Mouse (Mus musculus) liver, embryonic 15.5 days (tissue): ENCODE data around the gene Psma5. TPM values are rescaled to one million over a fixed set of nuclear protein-coding genes. Genes with fewer than 3 reads are reported as not detected.
A peak's percentile ranks its signal among the peaks of the same experiment; 100 is the strongest.
"Not testable (repeated sequence)": the region's sequence is repeated elsewhere in the genome, so short reads cannot be mapped to it uniquely, and the experiment has no call there.

Experiments used
- ATAC-seq: fragments of 200-750 bp; cut with Nextera tagmentation; 2 replicates; pipeline ENCODE4 v1.8.0; 2017; ENCODE audit warnings: moderate number of reproducible peaks, mild to moderate bottlenecking, moderate library complexity; ENCODE audit not compliant: insufficient read depth
- H3K27ac ChIP-seq: fragments of 300-500 bp; sonication (generic); replicated peaks from 2 replicates; pipeline ENCODE4 v1.5.1; 2015; ENCODE audit warnings: mild to moderate bottlenecking, inconsistent platforms
- H3K27me3 ChIP-seq: fragments of 300-500 bp; sonication (generic); 2 replicates; pipeline ENCODE4 v1.6.1; 2015; ENCODE audit warnings: mild to moderate bottlenecking, inconsistent platforms
- H3K36me3 ChIP-seq: fragments of 300-500 bp; sonication (generic); replicated peaks from 2 replicates; pipeline ENCODE4 v1.6.1; 2015; ENCODE audit warnings: moderate library complexity, mild to moderate bottlenecking, inconsistent platforms
- H3K4me1 ChIP-seq: fragments of 300-500 bp; sonication (generic); replicated peaks from 2 replicates; pipeline ENCODE4 v1.6.1; 2015; ENCODE audit warnings: inconsistent platforms
- H3K4me2 ChIP-seq: fragments of 300-500 bp; sonication (generic); 2 replicates; pipeline ENCODE4 v1.6.1; 2015; ENCODE audit warnings: moderate library complexity, mild to moderate bottlenecking, inconsistent platforms
- H3K4me3 ChIP-seq: fragments of 300-500 bp; sonication (generic); replicated peaks from 2 replicates; pipeline ENCODE4 v1.5.1; 2015; ENCODE audit warnings: mild to moderate bottlenecking, inconsistent platforms
- H3K9ac ChIP-seq: fragments of 300-500 bp; sonication (generic); 2 replicates; pipeline ENCODE4 v1.6.1; 2015; ENCODE audit warnings: moderate library complexity, mild to moderate bottlenecking, inconsistent platforms
- H3K9me3 ChIP-seq: fragments of 300-500 bp; sonication (generic); replicated peaks from 2 replicates; pipeline ENCODE4 v1.6.1; 2016; ENCODE audit warnings: inconsistent platforms
- WGBS: fragments of 180-500 bp; shearing (Covaris S2); methylation state at CpG from one replicate; pipeline ENCODE4 v1.1.7; 2015; ENCODE audit warnings: mixed read lengths; ENCODE audit not compliant: insufficient replicate concordance; 5-methylcytosine and 5-hydroxymethylcytosine counted together
- polyA plus RNA-seq: library from polyadenylated mRNA; unstranded; fragments of >200 nt; fragmentation: Nextera tagmentation; extraction: Ambion mirVana; gene quantifications from 2 replicates; pipeline ENCODE4 v1.2.1, GENCODE M21; 2015

The Psma5 gene
- polyA plus RNA-seq, 1 experiment from 2014 or later: 151 TPM

GRCm38 (mm10) chr3:108226558-108227350 is 30.0 kb upstream of the Psma5 start, which contains the start of gene Sypl2:
Gene Sypl2 (minus strand): TSS chr3:108226648.
- H3K4me1 ChIP-seq: peaks cover 13% of the 10 kb centered on the region
- 5% methylated on average over 43 of the region's 44 CpGs for WGBS
- peak within 1 kb of the TSS; percentile 42 for H3K4me3 ChIP-seq
- ATAC-seq: no peak
- H3K27me3 ChIP-seq: peaks cover 86% of the 10 kb centered on the region
- no peak within 1 kb of the TSS for H3K9ac ChIP-seq
- H3K27ac ChIP-seq: no peak within 1 kb of the TSS
- H3K4me2 ChIP-seq: peak within 1 kb of the TSS; percentile 67
- H3K9me3 ChIP-seq: no peaks in the 10 kb centered on the region
- H3K36me3 ChIP-seq: no peaks in the 10 kb centered on the region

GRCm38 (mm10) chr3:108227521-108227920 is 29.2 kb upstream of the Psma5 start:
- Histone ChIP-seq H3K4me3 (no peak overlapping the region), H3K9ac (no peak overlapping the region), H3K36me3 (no peaks in the 10 kb centered on the region), H3K4me2 (no peak overlapping the region), H3K27me3 (peaks cover 79% of the 10 kb centered on the region), H3K27ac (no peak overlapping the region), H3K9me3 (no peaks in the 10 kb centered on the region), H3K4me1 (peaks cover 13% of the 10 kb centered on the region)
- 61% methylated on average over 2 of the region's 2 CpGs for WGBS
- ATAC-seq: no peak

GRCm38 (mm10) chr3:108231646-108232045 is 25.1 kb upstream of the Psma5 start:
- Histone ChIP-seq H3K9me3 (no peaks in the 10 kb centered on the region), H3K36me3 (no peaks in the 10 kb centered on the region), H3K9ac (no peak overlapping the region), H3K27me3 (peaks cover 47% of the 10 kb centered on the region), H3K4me3 (no peak overlapping the region), H3K27ac (no peak overlapping the region), H3K4me1 (peaks cover 4% of the 10 kb centered on the region), H3K4me2 (no peak overlapping the region)
- 64% methylated on average over 4 of the region's 4 CpGs for WGBS
- ATAC-seq: no peak

- WGBS: 76% methylated on average over 4 of the region's 4 CpGs
- H3K4me3 ChIP-seq, ATAC-seq, H3K36me3 ChIP-seq, H3K27ac ChIP-seq, H3K4me2 ChIP-seq, H3K9me3 ChIP-seq, H3K9ac ChIP-seq, H3K4me1 ChIP-seq, H3K27me3 ChIP-seq: not testable (repeated sequence)
Observed at GRCm38 (mm10) chr3:108237474-108238102, 19.1 kb upstream of the Psma5 start.

GRCm38 (mm10) chr3:108241243-108241839 is 15.4 kb upstream of the Psma5 start:
- no peaks in the 10 kb centered on the region for H3K27me3 ChIP-seq
- H3K4me2 ChIP-seq: no peak overlapping the region
- H3K36me3 ChIP-seq: no peaks in the 10 kb centered on the region
- WGBS: 71% methylated on average over 3 of the region's 3 CpGs
- H3K4me1 ChIP-seq: no peaks in the 10 kb centered on the region
- H3K4me3 ChIP-seq: no peak overlapping the region
- H3K9me3 ChIP-seq: no peaks in the 10 kb centered on the region
- H3K9ac ChIP-seq: no peak overlapping the region
- ATAC-seq: no peak
- H3K27ac ChIP-seq: no peak overlapping the region

GRCm38 (mm10) chr3:108246857-108247256 is 9.9 kb upstream of the Psma5 start:
- WGBS: 53% methylated on average over 2 of the region's 2 CpGs

GRCm38 (mm10) chr3:108257831-108258500 is 1.2 kb downstream of the Psma5 start:
- Histone ChIP-seq H3K4me2 (peak overlapping the region; percentile 87), H3K36me3 (peaks cover 11% of the 10 kb centered on the region), H3K27me3 (no peaks in the 10 kb centered on the region), H3K4me1 (peaks cover 25% of the 10 kb centered on the region), H3K4me3 (peak overlapping the region; percentile 90), H3K9me3 (no peaks in the 10 kb centered on the region), H3K27ac (peak overlapping the region; percentile 90), H3K9ac (peak overlapping the region; percentile 85)
- WGBS: 23% methylated on average over 3 of the region's 3 CpGs
- ATAC-seq: no peak

More at GRCm38 (mm10) chr3:108246857-108247256, 9.9 kb upstream of the Psma5 start:
- Histone ChIP-seq H3K9ac (no peak overlapping the region), H3K27ac (no peak overlapping the region), H3K9me3 (no peaks in the 10 kb centered on the region), H3K4me1 (no peaks in the 10 kb centered on the region), H3K27me3 (no peaks in the 10 kb centered on the region), H3K4me2 (no peak overlapping the region), H3K36me3 (no peaks in the 10 kb centered on the region), H3K4me3 (no peak overlapping the region)
- ATAC-seq: no peak

GRCm38 (mm10) chr3:108259319-108259718 is 2.6 kb downstream of the Psma5 start:
- peaks cover 18% of the 10 kb centered on the region for H3K36me3 ChIP-seq
- ATAC-seq: no peak
- peak overlapping the region; percentile 87; the same call in 1 of the 2 replicates for H3K4me2 ChIP-seq
- no peaks in the 10 kb centered on the region for H3K27me3 ChIP-seq
- H3K27ac ChIP-seq: no peak overlapping the region
- peaks cover 25% of the 10 kb centered on the region for H3K4me1 ChIP-seq
- no peak overlapping the region for H3K9ac ChIP-seq
- 34% methylated on average over 3 of the region's 3 CpGs for WGBS
- no peaks in the 10 kb centered on the region for H3K9me3 ChIP-seq
- H3K4me3 ChIP-seq: no peak overlapping the region; the same call in 1 of the 2 replicates

- H3K4me3 ChIP-seq, H3K9me3 ChIP-seq, H3K4me2 ChIP-seq, ATAC-seq, H3K9ac ChIP-seq, H3K27ac ChIP-seq: not testable (repeated sequence)
- Histone ChIP-seq H3K4me1 (peaks cover 13% of the 10 kb centered on the region), H3K36me3 (peaks cover 52% of the 10 kb centered on the region), H3K27me3 (peaks cover 19% of the 10 kb centered on the region)
- 72% methylated on average over 5 of the region's 5 CpGs for WGBS
Observed at GRCm38 (mm10) chr3:108279495-108279894, 22.8 kb downstream of the Psma5 start.

GRCm38 (mm10) chr3:108282401-108283240 is 25.9 kb downstream of the Psma5 start:
- Histone ChIP-seq H3K27ac (no peak overlapping the region), H3K4me3 (peak overlapping the region; percentile 67; the same call in 1 of the 2 replicates), H3K36me3 (peaks cover 21% of the 10 kb centered on the region), H3K4me1 (peaks cover 26% of the 10 kb centered on the region), H3K9me3 (no peaks in the 10 kb centered on the region), H3K27me3 (peaks cover 37% of the 10 kb centered on the region), H3K9ac (no peak overlapping the region), H3K4me2 (peak overlapping the region; percentile 83)
- no peak for ATAC-seq
- WGBS: 16% methylated on average over 12 of the region's 12 CpGs
